Mouse (Mus musculus): Measurements from ENCODE around the gene Stxbp6. TPM values are rescaled to one million over a fixed set of nuclear protein-coding genes. Genes with fewer than 3 reads are reported as not detected.

Gene Stxbp6
- polyA plus RNA-seq, 1 experiment from 2014 or later = 9.9 TPM

DNA sequence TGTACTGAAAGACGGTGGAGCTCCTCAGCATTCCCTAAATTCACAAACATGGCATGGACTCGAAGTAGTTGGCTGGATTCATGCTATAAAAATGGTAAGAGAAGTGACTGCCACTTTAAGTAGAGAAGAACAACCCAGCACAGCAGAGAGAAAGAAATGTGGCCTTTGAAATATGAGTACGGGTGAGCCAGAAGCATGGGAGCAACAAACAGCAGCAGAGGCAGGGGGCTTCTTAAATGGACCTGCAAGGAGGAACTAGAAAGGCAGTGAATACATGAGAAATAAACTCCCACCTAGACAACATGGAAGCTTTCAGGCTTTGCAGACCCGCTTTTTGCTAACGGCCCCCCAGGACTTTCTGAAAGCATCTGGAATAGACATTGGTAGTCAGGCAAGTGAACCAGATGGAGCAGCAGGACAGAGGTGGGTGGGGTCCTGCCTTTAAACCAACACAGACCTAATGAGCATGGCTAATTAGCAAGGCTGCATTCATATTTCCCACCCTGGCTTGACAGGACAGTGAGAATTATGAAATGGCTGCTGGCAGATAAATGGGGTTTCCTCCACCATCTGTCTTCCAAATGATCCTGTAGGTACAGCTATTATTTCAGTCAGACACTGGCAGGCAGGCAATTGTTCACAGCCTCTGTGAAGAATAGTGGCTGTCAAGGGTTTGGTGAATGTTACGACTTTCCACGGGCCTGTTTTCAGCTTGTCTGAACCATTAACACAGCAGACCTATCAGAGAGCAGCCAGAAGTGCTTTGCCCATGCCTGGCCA lies 234.7 kb downstream of the Stxbp6 start:
- Histone ChIP-seq H3K36me3 (ENCODE audit: control insufficient read depth, insufficient read depth, low read length) (no peaks in the 10 kb centered on the region), H3K9ac (ENCODE audit: low read depth, low read length) (no peak overlapping the region), H3K27me3 (ENCODE audit: control insufficient read depth, insufficient read depth, low read length) (no peaks in the 10 kb centered on the region), H3K4me2 (no peak overlapping the region), H3K27ac (ENCODE audit: low read depth, low read length) (no peak overlapping the region), H3K4me1 (ENCODE audit: control insufficient read depth, insufficient read depth, low read length) (no peaks in the 10 kb centered on the region), H3K9me3 (replicated peaks; ENCODE audit: control insufficient read depth, low read length) (no peaks in the 10 kb centered on the region), H3K4me3 (ENCODE audit: low read depth, low read length) (no peak overlapping the region)
- no peak for ATAC-seq (replicated peaks; ENCODE audit: insufficient number of reproducible peaks, low FRiP score, low TSS enrichment)
- WGBS (ENCODE audit: insufficient replicate concordance) = 55% methylated on average over 7 of the region's 7 CpGs

DNA sequence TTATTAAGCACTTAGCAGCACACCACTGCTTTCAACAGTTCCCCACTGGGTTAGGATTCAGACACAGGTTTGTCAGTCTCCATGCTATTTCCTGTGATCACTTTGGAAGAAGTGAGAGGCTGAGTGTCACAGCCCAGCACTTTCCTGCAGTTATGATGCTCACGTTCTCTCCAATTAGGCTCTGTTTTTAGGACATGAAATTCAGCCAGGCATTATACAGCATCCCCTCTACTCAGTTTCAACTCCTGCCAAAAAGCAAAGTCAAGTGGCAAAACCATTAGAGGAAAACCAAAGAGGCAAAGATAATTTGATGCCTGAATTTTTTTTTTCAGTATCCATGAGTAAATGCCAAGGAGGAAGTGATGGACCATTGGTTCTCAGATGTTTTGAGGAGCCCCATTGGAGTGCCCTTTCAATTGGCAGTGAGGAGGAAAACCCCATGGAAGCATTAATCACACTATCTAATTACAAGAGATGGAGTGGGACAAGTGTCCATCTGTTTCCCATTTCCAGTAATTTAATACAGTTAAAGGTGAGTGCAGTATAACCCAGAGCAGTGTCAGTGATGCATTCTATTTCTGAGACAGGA lies 238.5 kb downstream of the Stxbp6 start:
- WGBS (ENCODE audit: insufficient replicate concordance) = 73% methylated on average over 1 of the region's 1 CpGs
- no peak overlapping the region for H3K9ac ChIP-seq (ENCODE audit: low read depth, low read length)
- H3K4me3 ChIP-seq (ENCODE audit: low read depth, low read length) = no peak overlapping the region
- no peaks in the 10 kb centered on the region for H3K27me3 ChIP-seq (ENCODE audit: control insufficient read depth, insufficient read depth, low read length)
- no peak overlapping the region for H3K27ac ChIP-seq (ENCODE audit: low read depth, low read length)
- ATAC-seq (replicated peaks; ENCODE audit: insufficient number of reproducible peaks, low FRiP score, low TSS enrichment) = no peak
- no peaks in the 10 kb centered on the region for H3K36me3 ChIP-seq (ENCODE audit: control insufficient read depth, insufficient read depth, low read length)
- no peaks in the 10 kb centered on the region for H3K4me1 ChIP-seq (ENCODE audit: control insufficient read depth, insufficient read depth, low read length)
- H3K4me2 ChIP-seq = no peak overlapping the region
- H3K9me3 ChIP-seq (replicated peaks; ENCODE audit: control insufficient read depth, low read length) = no peaks in the 10 kb centered on the region

DNA sequence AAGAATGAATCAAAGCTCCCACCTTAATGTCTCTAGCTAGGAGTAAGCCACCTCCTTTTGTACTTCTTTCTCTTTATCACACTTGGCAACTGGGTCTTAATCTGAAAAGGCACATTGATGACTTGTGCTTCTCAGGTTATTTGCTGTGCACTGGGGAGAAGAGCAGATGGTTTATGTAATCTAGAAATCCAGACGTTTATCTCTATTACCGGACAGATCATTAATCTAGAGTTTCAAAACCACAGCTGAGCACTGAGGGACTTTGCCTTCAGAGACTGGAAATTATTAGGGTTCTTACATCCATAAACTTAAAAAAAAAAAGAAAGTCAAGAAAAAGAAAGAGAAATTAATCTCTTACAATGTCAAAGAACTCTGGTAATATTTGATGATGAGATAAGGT lies 262.6 kb downstream of the Stxbp6 start:
- no peaks in the 10 kb centered on the region for H3K9me3 ChIP-seq (replicated peaks; ENCODE audit: control insufficient read depth, low read length)
- 63% methylated on average over 2 of the region's 2 CpGs for WGBS (ENCODE audit: insufficient replicate concordance)
- ATAC-seq (replicated peaks; ENCODE audit: insufficient number of reproducible peaks, low FRiP score, low TSS enrichment) = no peak
- H3K4me1 ChIP-seq (ENCODE audit: control insufficient read depth, insufficient read depth, low read length) = no peaks in the 10 kb centered on the region
- no peaks in the 10 kb centered on the region for H3K27me3 ChIP-seq (ENCODE audit: control insufficient read depth, insufficient read depth, low read length)
- no peaks in the 10 kb centered on the region for H3K36me3 ChIP-seq (ENCODE audit: control insufficient read depth, insufficient read depth, low read length)
- no peak overlapping the region for H3K4me2 ChIP-seq
- no peak overlapping the region for H3K27ac ChIP-seq (ENCODE audit: low read depth, low read length)
- H3K9ac ChIP-seq (ENCODE audit: low read depth, low read length) = no peak overlapping the region
- H3K4me3 ChIP-seq (ENCODE audit: low read depth, low read length) = no peak overlapping the region

DNA sequence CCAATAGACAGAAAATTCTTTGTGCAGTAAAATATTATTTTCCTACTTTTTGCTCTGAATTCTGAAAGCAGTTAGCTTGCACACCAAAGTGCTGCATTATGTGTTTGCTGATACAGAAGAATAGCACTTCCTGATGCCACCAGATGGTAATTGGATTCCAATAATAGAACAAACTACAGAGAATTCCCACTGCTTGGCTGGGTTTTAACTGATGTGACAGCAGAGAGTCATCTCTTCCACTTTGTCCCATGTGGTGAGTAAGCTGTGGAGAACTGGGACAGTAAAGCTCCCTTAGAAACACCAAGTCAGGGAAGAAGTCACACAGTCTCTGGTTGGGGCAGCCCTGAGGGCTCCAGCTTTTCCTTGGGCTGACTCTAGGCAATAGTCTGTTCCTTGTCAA lies 270.3 kb downstream of the Stxbp6 start:
- no peaks in the 10 kb centered on the region for H3K27me3 ChIP-seq (ENCODE audit: control insufficient read depth, insufficient read depth, low read length)
- H3K4me3 ChIP-seq (ENCODE audit: low read depth, low read length) = no peak overlapping the region
- H3K9me3 ChIP-seq (replicated peaks; ENCODE audit: control insufficient read depth, low read length) = no peaks in the 10 kb centered on the region
- H3K4me1 ChIP-seq (ENCODE audit: control insufficient read depth, insufficient read depth, low read length) = no peaks in the 10 kb centered on the region
- H3K9ac ChIP-seq (ENCODE audit: low read depth, low read length) = no peak overlapping the region
- H3K4me2 ChIP-seq = no peak overlapping the region
- H3K36me3 ChIP-seq (ENCODE audit: control insufficient read depth, insufficient read depth, low read length) = no peaks in the 10 kb centered on the region
- no peak overlapping the region for H3K27ac ChIP-seq (ENCODE audit: low read depth, low read length)
- no peak for ATAC-seq (replicated peaks; ENCODE audit: insufficient number of reproducible peaks, low FRiP score, low TSS enrichment)

All from heart, embryonic 11.5 days (tissue).